Mouse (Mus musculus): ENCODE data around the gene Vmn2r101.

The Vmn2r101 gene

DNA sequence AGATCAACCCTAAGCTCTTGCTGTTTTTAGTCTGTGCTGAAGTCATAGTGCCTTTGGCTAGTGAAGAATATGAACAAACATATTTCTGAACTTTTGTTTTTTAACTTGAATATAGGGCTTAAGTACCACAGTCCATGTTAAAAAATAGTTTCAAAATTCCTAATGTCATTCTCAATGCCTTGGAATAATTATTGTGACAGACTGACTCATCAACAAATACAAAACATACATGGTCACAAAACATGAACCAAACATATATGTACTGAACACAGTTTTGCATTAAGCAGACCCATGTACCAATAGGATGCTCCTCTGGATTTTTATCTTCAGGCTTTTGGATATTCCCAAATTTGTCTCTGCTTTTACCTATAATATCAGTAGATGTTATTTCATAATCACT lies at the start of gene Vmn2r101:
Gene Vmn2r101, plus strand, starts transcription at position 301 of the 400 bp plus-strand sequence.
- DNase-seq: no peak

DNA sequence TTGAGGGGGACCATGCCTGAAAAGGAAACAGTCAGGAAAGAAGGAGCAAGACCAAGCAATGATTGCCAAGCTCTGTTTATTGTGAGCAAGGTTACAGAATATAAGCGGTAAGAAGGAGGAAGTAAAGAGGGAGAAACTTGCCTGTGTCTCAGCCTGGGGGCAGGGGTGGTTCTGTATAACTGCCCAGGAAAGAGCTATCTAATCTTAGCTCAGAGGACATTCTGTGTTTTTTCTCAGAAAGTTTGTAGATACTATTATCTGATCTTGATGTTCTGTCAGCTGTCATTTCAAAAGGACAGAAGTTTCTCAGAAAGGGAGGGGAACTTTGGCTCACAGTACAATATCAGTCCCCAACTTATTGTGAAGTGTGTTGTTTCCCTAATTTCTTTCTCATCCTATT lies 52.3 kb downstream of the Vmn2r101 start:
- no peak for DNase-seq

DNA sequence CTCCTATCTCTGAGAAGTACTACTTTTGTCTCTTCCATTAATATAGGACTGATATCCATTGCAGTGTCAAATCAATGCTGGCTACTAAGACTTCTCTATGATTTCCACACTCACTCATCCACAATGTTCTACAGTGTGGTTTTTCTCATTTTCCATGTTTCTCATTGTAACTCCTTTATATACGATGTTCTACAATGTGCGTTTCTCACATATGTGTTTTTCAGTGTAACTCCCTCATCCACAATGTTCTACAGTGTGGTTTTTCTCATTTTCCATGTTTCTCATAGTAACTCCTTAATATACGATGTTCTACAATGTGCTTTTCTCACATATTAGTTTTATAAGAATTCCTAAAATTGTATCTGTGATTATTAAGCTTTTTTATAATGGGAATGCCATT lies 81.4 kb downstream of the Vmn2r101 start:
- DNase-seq: no peak

DNA sequence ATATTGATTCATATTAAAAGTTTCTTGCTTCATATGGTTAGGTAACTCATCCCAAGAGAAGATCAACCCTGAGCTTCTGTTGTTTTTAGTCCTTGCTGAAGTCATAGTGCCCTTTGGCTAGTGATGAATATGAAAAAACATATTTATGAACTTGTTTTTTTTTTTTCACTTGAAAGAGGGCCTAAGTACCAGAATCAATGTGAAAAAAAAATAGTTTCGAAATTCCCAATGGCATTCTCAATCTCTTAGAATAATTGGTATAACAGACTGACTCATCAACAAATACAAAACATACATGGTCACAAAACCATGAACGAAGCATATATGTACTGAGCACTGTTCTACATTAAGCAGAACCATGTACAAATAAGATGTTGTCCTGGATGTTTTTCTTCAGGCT lies 83.0 kb downstream of the Vmn2r101 start, which contains the start of gene Vmn2r102:
Gene Vmn2r102, plus strand, starts transcription at position 301 of the 400 bp plus-strand sequence.
- DNase-seq: no peak
